Mouse (Mus musculus) embryonic fibroblast, embryonic 13.5 days (primary cell): ENCODE measurements around the gene Pttg1ip.
A peak's percentile ranks its signal among the peaks of the same experiment; 100 is the strongest.

Experiments
- CTCF ChIP-seq: IDR thresholded peaks from 2 replicates; pipeline ENCODE4 v1.5.1; 2011; ENCODE audit warnings: mild to moderate bottlenecking, control low read depth, low read length, moderate library complexity, borderline replicate concordance; ENCODE audit not compliant: insufficient read depth
- POLR2A ChIP-seq: IDR thresholded peaks from 2 replicates; pipeline ENCODE4 v1.6.1; 2011; ENCODE audit warnings: low read depth, mild to moderate bottlenecking, control low read depth, low read length, moderate library complexity

DNA sequence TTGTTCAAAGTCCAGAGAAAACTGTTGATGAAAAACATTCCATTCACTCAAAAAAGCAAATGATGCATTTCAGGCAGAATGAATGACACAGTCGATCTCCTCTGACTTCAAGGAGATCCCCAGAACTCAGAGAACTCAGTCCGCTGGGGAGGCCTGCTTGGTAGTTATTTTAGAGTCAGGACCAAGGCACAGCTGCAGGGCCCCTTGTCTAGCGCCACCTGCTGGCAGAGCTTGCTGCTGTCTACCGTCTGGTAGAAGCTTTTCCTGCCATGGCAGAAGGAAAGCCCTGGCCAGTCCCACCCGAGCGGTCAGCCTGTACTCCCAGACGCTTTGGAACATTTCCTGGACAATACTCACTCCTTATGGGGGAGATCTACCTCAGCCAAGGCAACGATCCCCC, 14.9 kb upstream of the Pttg1ip start:
- TF ChIP-seq CTCF (peak; percentile 77), POLR2A (no peak)
